Mouse (Mus musculus): ENCODE measurements around the gene Irf5. TPM values are rescaled to one million over a fixed set of nuclear protein-coding genes. Genes with fewer than 3 reads are reported as not detected.

Gene Irf5
- polyA plus RNA-seq, 1 experiment from 2014 or later: 8.6 TPM

DNA sequence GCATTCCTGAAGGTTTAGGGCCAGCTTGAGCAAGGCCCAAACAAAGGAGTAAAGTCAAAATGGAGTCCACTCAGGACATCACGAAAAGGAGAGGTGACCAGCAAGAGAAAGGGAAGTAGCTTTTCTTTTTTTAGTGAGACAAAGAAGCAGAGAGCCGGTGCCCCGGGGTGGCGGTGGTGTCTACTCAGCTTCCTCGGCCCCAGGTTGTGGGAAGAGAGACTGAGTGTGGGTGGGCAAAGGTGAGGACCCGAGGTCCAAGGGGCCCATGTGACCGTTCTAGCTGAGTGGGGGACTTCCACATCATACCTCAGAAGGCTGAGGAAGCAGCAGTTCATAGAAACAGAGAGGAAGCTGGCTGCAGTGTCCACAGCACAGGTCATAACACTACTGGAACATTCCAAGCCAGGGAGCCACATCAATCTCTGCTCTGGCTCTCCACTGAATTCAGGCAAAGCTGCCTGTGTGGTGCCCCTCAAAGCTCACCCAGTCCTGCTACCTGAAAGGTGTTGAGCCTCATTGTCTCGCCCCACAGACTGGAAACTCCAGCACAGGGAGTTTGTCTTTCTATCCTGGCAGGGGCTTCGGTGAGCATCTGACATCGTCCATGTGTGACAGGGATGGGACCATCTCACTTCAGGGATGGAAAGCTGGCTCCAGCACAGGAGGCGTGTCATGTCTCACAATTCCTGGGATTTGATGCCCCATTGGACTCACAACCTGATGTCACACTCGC is 3.0 kb upstream of the Irf5 start:
- H3K27me3 ChIP-seq (replicated peaks; ENCODE audit: insufficient read depth, low read length): peaks cover 12% of the 10 kb centered on the region
- H3K9me3 ChIP-seq (ENCODE audit: low read length): no peaks in the 10 kb centered on the region
- 62% methylated on average over 12 of the region's 12 CpGs for WGBS
- H3K4me2 ChIP-seq (replicated peaks; ENCODE audit: low read depth, low read length): no peak overlapping the region
- ATAC-seq (no peak), DNase-seq (ENCODE audit: low spot score) (no peak)
- H3K36me3 ChIP-seq (ENCODE audit: insufficient read depth, low read length): no peaks in the 10 kb centered on the region
- H3K9ac ChIP-seq (replicated peaks; ENCODE audit: low read depth): no peak overlapping the region
- H3K4me1 ChIP-seq (ENCODE audit: insufficient read depth, low read depth, low read length): peaks cover 12% of the 10 kb centered on the region
- H3K27ac ChIP-seq (ENCODE audit: low read length): no peak overlapping the region
- no peak overlapping the region for H3K4me3 ChIP-seq (ENCODE audit: low read depth, low read length)
- TF ChIP-seq CTCF (IDR thresholded peaks at IDR 0.05): no peak
- TF ChIP-seq EP300 (IDR thresholded peaks at IDR 0.05): no peak

- no peaks in the 10 kb centered on the region for H3K36me3 ChIP-seq (ENCODE audit: insufficient read depth, low read length)
- no peak for TF ChIP-seq EP300 (IDR thresholded peaks at IDR 0.05)
- TF ChIP-seq CTCF (IDR thresholded peaks at IDR 0.05): no peak
- H3K9me3 ChIP-seq (ENCODE audit: low read length): no peaks in the 10 kb centered on the region
- 32% methylated on average over 6 of the region's 6 CpGs for WGBS
- no peak overlapping the region for H3K27ac ChIP-seq (ENCODE audit: low read length)
- ATAC-seq (peak; percentile 65), DNase-seq (ENCODE audit: low spot score) (peak; percentile 58)
- H3K4me2 ChIP-seq (replicated peaks; ENCODE audit: low read depth, low read length): no peak overlapping the region
- peaks cover 12% of the 10 kb centered on the region for H3K4me1 ChIP-seq (ENCODE audit: insufficient read depth, low read depth, low read length)
- H3K4me3 ChIP-seq (ENCODE audit: low read depth, low read length): no peak overlapping the region
- no peak overlapping the region for H3K9ac ChIP-seq (replicated peaks; ENCODE audit: low read depth)
- H3K27me3 ChIP-seq (replicated peaks; ENCODE audit: insufficient read depth, low read length): peaks cover 12% of the 10 kb centered on the region
These were observed 2.4 kb upstream of the Irf5 start for GRCm38 (mm10) chr6:29524034-29524489.

DNA sequence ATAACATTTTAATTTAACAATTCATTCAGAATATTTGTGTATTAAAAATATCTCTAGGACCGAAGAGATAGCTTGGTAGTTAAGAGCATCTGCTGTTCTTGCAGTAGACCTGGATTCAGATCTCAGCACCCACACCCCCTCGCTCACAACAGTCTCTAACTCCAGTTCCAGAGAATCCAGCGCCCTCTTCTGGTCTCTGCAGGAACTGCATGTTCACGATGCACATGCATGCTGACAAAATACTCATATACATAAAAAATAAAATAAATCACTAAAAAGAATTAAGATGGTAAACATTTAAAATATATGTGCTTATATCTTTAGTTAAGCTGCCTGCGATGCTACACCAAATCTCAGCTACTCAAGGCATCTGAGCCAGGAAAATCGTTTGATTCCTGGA is 1.2 kb upstream of the Irf5 start:
- no peak overlapping the region for H3K4me3 ChIP-seq (ENCODE audit: low read depth, low read length)
- no peak overlapping the region for H3K4me2 ChIP-seq (replicated peaks; ENCODE audit: low read depth, low read length)
- peaks cover 12% of the 10 kb centered on the region for H3K4me1 ChIP-seq (ENCODE audit: insufficient read depth, low read depth, low read length)
- no peak overlapping the region for H3K27ac ChIP-seq (ENCODE audit: low read length)
- no peaks in the 10 kb centered on the region for H3K36me3 ChIP-seq (ENCODE audit: insufficient read depth, low read length)
- no peaks in the 10 kb centered on the region for H3K9me3 ChIP-seq (ENCODE audit: low read length)
- WGBS: 74% methylated on average over 6 of the region's 6 CpGs
- DNase-seq (ENCODE audit: low spot score) (no peak), ATAC-seq (no peak)
- TF ChIP-seq EP300 (IDR thresholded peaks at IDR 0.05) (no peak), CTCF (IDR thresholded peaks at IDR 0.05) (peak; percentile 51)
- peaks cover 12% of the 10 kb centered on the region for H3K27me3 ChIP-seq (replicated peaks; ENCODE audit: insufficient read depth, low read length)
- no peak overlapping the region for H3K9ac ChIP-seq (replicated peaks; ENCODE audit: low read depth)

GRCm38 (mm10) chr6:29527361-29528164 is 1.1 kb downstream of the Irf5 start:
- peaks cover 12% of the 10 kb centered on the region for H3K27me3 ChIP-seq (replicated peaks; ENCODE audit: insufficient read depth, low read length)
- ATAC-seq (peak; percentile 43; the same call in 1 of the 2 replicates), DNase-seq (ENCODE audit: low spot score) (peak; percentile 49)
- no peak overlapping the region for H3K27ac ChIP-seq (ENCODE audit: low read length)
- H3K4me2 ChIP-seq (replicated peaks; ENCODE audit: low read depth, low read length): peak overlapping the region; percentile 98
- no peaks in the 10 kb centered on the region for H3K36me3 ChIP-seq (ENCODE audit: insufficient read depth, low read length)
- peak overlapping the region; percentile 29; the same call in 1 of the 2 replicates for H3K9ac ChIP-seq (replicated peaks; ENCODE audit: low read depth)
- H3K4me1 ChIP-seq (ENCODE audit: insufficient read depth, low read depth, low read length): peaks cover 12% of the 10 kb centered on the region
- H3K4me3 ChIP-seq (ENCODE audit: low read depth, low read length): peak overlapping the region; percentile 53
- no peaks in the 10 kb centered on the region for H3K9me3 ChIP-seq (ENCODE audit: low read length)
- WGBS: 4% methylated on average over 32 of the region's 34 CpGs
- TF ChIP-seq EP300 (IDR thresholded peaks at IDR 0.05) (no peak), CTCF (IDR thresholded peaks at IDR 0.05) (no peak)

DNA sequence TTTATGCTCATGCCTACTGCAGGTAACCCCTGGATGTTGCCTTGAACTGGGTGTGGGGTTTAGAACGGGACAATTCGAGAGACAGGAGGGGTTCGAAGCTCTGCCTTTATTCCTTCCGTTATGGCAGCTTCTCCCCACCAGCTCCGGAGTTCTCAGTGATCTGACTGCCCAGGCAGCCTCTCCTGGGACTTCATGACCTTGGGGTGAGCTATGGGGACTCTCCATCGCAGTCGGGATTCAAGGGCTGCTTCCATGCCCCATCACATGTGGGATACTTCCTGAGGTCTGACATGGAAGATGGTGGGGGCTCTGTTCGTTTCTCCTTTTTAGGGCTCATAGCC is 1.7 kb downstream of the Irf5 start:
- no peak for DNase-seq (ENCODE audit: low spot score)
- no peaks in the 10 kb centered on the region for H3K9me3 ChIP-seq (ENCODE audit: low read length)
- TF ChIP-seq EP300 (IDR thresholded peaks at IDR 0.05) (no peak), CTCF (IDR thresholded peaks at IDR 0.05) (no peak)
- 14% methylated on average over 8 of the region's 8 CpGs for WGBS
- peak overlapping the region; percentile 53 for H3K4me3 ChIP-seq (ENCODE audit: low read depth, low read length)
- no peaks in the 10 kb centered on the region for H3K36me3 ChIP-seq (ENCODE audit: insufficient read depth, low read length)
- peaks cover 12% of the 10 kb centered on the region for H3K4me1 ChIP-seq (ENCODE audit: insufficient read depth, low read depth, low read length)
- no peak overlapping the region for H3K27ac ChIP-seq (ENCODE audit: low read length)
- H3K4me2 ChIP-seq (replicated peaks; ENCODE audit: low read depth, low read length): peak overlapping the region; percentile 98
- ATAC-seq: no peak
- peaks cover 12% of the 10 kb centered on the region for H3K27me3 ChIP-seq (replicated peaks; ENCODE audit: insufficient read depth, low read length)
- no peak overlapping the region for H3K9ac ChIP-seq (replicated peaks; ENCODE audit: low read depth)
